Mouse (Mus musculus) heart, adult 11 months (tissue): ENCODE data around the gene Ndufs4.

Experiments
- DNase-seq: peaks from one replicate; pipeline ENCODE4 v3.0.0; 2022

Ndufs4 gene

GRCm38 (mm10) chr13:114388211-114388965 lies at the start of gene Ndufs4:
Ndufs4 (minus strand) TSS chr13:114388258.
- DNase-seq = no peak

GRCm38 (mm10) chr13:114432491-114432890 lies 44.4 kb upstream of the Ndufs4 start:
- DNase-seq = peak; percentile 78

- DNase-seq = no peak
Measured at GRCm38 (mm10) chr13:114425230-114425629, 37.2 kb upstream of the Ndufs4 start.

GRCm38 (mm10) chr13:114420235-114420634 lies 32.2 kb upstream of the Ndufs4 start:
- no peak for DNase-seq

- no peak for DNase-seq
Measured at GRCm38 (mm10) chr13:114419364-114419763, 31.3 kb upstream of the Ndufs4 start.

GRCm38 (mm10) chr13:114412326-114412725 lies 24.3 kb upstream of the Ndufs4 start:
- no peak for DNase-seq

- DNase-seq = no peak
Measured at GRCm38 (mm10) chr13:114406866-114407265, 18.8 kb upstream of the Ndufs4 start.

GRCm38 (mm10) chr13:114406424-114406823 lies 18.4 kb upstream of the Ndufs4 start:
- DNase-seq = no peak

- peak; percentile 90 for DNase-seq
Measured at GRCm38 (mm10) chr13:114405100-114405715, 17.1 kb upstream of the Ndufs4 start.

- no peak for DNase-seq
Measured at GRCm38 (mm10) chr13:114398906-114399305, 10.8 kb upstream of the Ndufs4 start.

GRCm38 (mm10) chr13:114397281-114397680 lies 9.2 kb upstream of the Ndufs4 start:
- DNase-seq = no peak

GRCm38 (mm10) chr13:114396863-114397262 lies 8.8 kb upstream of the Ndufs4 start:
- DNase-seq = no peak

GRCm38 (mm10) chr13:114394784-114395183 lies 6.7 kb upstream of the Ndufs4 start:
- no peak for DNase-seq

GRCm38 (mm10) chr13:114392501-114392900 lies 4.4 kb upstream of the Ndufs4 start:
- no peak for DNase-seq

GRCm38 (mm10) chr13:114387521-114388171 lies 412 bp downstream of the Ndufs4 start:
- peak; percentile 98 for DNase-seq

- no peak for DNase-seq
Measured at GRCm38 (mm10) chr13:114387074-114387487, 977 bp downstream of the Ndufs4 start.

- DNase-seq = no peak
Measured at GRCm38 (mm10) chr13:114376511-114376910, 11.5 kb downstream of the Ndufs4 start.

- DNase-seq = no peak
Measured at GRCm38 (mm10) chr13:114362086-114362485, 26.0 kb downstream of the Ndufs4 start.

GRCm38 (mm10) chr13:114351321-114351946 lies 36.6 kb downstream of the Ndufs4 start:
- no peak for DNase-seq

- DNase-seq = no peak
Measured at GRCm38 (mm10) chr13:114344979-114345712, 42.9 kb downstream of the Ndufs4 start.

GRCm38 (mm10) chr13:114344220-114344973 lies 43.7 kb downstream of the Ndufs4 start:
- no peak for DNase-seq

- no peak for DNase-seq
Measured at GRCm38 (mm10) chr13:114343001-114343400, 45.1 kb downstream of the Ndufs4 start.
